Mouse (Mus musculus) lung, postnatal 0 days (tissue): ENCODE data around the gene Tbkbp1.
A peak's percentile ranks its signal among the peaks of the same experiment; 100 is the strongest.

Experiments used
- CTCF ChIP-seq: IDR thresholded peaks from 2 replicates; pipeline ENCODE4 v1.5.1; 2016; ENCODE audit warnings: antibody characterized with exemption, mild to moderate bottlenecking
- EP300 ChIP-seq: IDR thresholded peaks from 2 replicates; pipeline ENCODE4 v1.6.1; 2016; ENCODE audit warnings: antibody characterized with exemption, mild to moderate bottlenecking, control low read depth

DNA sequence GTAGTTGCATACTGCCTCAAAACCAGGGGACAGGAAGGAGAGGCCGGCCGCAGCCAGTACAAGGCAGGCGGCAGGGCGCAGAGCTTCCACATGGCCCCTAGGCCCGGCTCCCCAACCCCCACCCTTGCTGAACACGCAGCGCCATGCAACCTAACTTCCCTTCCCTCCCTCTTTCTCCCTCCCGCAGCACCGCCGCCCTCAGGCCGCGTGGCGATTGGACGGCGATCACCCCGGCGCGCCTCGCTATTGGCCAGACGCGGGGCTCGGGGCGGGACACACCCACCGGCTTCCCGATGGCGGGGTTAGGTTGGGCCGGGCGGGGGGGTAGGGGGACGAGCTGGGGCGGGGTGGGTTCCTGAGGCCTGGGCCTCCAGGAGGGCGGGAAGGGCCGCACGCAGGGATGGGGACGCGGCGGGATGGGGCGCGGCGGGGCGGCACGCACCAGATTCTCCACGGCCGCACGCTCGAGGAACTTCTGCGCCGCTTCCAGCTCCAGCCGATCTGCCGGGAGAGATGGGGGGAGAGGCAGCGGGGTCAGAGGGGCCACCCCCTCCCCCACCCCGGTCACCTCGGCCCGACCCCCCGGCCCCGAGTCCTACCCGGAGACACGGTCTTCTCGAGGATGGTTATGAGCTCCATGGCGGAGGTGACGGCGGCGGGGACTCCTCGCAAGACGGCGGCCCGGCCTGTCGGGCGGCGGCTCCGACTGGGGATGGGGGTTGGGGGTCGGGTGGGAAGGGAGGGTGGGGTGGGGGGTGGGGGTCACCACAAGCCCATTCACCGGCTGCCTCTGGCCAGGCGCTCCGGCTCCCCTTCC, 35.9 kb upstream of the Tbkbp1 start:
- no peak for TF ChIP-seq EP300
- TF ChIP-seq CTCF: peak; percentile 18
